Comparison of ENCODE assay signal across 9 mouse cellular contexts in genomic region chr1:40544650-40545049, GRCm38 (mm10). TPM values are rescaled to one million over a fixed set of nuclear protein-coding genes. Genes with fewer than 3 reads are reported as not detected.
A peak's percentile ranks its signal among the peaks of the same experiment; 100 is the strongest.
DNase-seq lines count a peak whose midpoint lies in the region; ATAC-seq and TF ChIP-seq lines count a peak whose summit lies in the region.
"Had no signal": no experiment of that assay in that cellular context is flagged by ENCODE, and none has a peak within 500 bp of the region (broad histone marks: within the 10 kb centered on the region; RNA-seq: fewer than 3 reads in every experiment).

No protein-coding gene starts in this region.

- no peaks in the 10 kb centered on the region for H3K27me3 ChIP-seq in spleen, adult 2 months (ENCODE audit: control insufficient read depth, insufficient read depth, low read length)
- no peaks in the 10 kb centered on the region for H3K27me3 ChIP-seq in hindbrain, embryonic 16.5 days (replicated peaks; ENCODE audit: control insufficient read depth, insufficient read depth, low read length)
- no peaks in the 10 kb centered on the region for H3K27me3 ChIP-seq in limb, embryonic 10.5 days (ENCODE audit: low read depth, poor library complexity, severe bottlenecking)
- H3K27me3 ChIP-seq: heart, embryonic 15.5 days had no signal

- H3K27ac ChIP-seq in spleen, adult 2 months (ENCODE audit: insufficient read depth, low read length), result no peak overlapping the region
- H3K27ac ChIP-seq in hindbrain, embryonic 16.5 days (ENCODE audit: low read depth, low read length), result no peak overlapping the region
- H3K27ac ChIP-seq in limb, embryonic 10.5 days, result no peak overlapping the region
- H3K27ac ChIP-seq: heart, embryonic 15.5 days had no signal

- H3K4me3 ChIP-seq in spleen, adult 2 months (ENCODE audit: extremely low read depth, insufficient read depth, insufficient read length), result no peak overlapping the region
- no peak overlapping the region for H3K4me3 ChIP-seq in hindbrain, embryonic 16.5 days (ENCODE audit: low read length)
- no peak overlapping the region for H3K4me3 ChIP-seq in limb, embryonic 10.5 days
- H3K4me3 ChIP-seq: heart, embryonic 15.5 days had no signal

- no peaks in the 10 kb centered on the region for H3K4me1 ChIP-seq in spleen, adult 2 months (ENCODE audit: control insufficient read depth, insufficient read depth, insufficient read length)
- H3K4me1 ChIP-seq in hindbrain, embryonic 16.5 days (ENCODE audit: control insufficient read depth, insufficient read depth, low read depth, low read length), result peaks cover 5% of the 10 kb centered on the region; the same call in 1 of the 2 replicates
- no peaks in the 10 kb centered on the region for H3K4me1 ChIP-seq in limb, embryonic 10.5 days
- H3K4me1 ChIP-seq: heart, embryonic 15.5 days had no signal

- no peak overlapping the region for H3K9ac ChIP-seq in hindbrain, embryonic 16.5 days (ENCODE audit: low read depth, low read length)
- H3K9ac ChIP-seq: heart, embryonic 15.5 days had no signal

- no peaks in the 10 kb centered on the region for H3K36me3 ChIP-seq in spleen, adult 2 months (ENCODE audit: control insufficient read depth, insufficient read depth, low read length)
- no peaks in the 10 kb centered on the region for H3K36me3 ChIP-seq in hindbrain, embryonic 16.5 days (ENCODE audit: control insufficient read depth, insufficient read depth, low read length)
- no peaks in the 10 kb centered on the region for H3K36me3 ChIP-seq in limb, embryonic 10.5 days
- H3K36me3 ChIP-seq: heart, embryonic 15.5 days had no signal

- peak; percentile 17; the same call in 1 of the 2 replicates for TF ChIP-seq CTCF in spleen, adult 2 months (IDR thresholded peaks at IDR 0.05; ENCODE audit: extremely low read depth, insufficient read depth, insufficient read length, insufficient replicate concordance)

- ATAC-seq in hindbrain, embryonic 16.5 days, result 0 out of 2 replicates have a peak, but pooled peaks have one; percentile 27
- no peak; the same call in 1 of the 2 replicates for ATAC-seq in megakaryocyte-erythroid progenitor cell, adult 5-6 weeks (replicated peaks; ENCODE audit: low FRiP score, low TSS enrichment, poor library complexity, severe bottlenecking)

- 1% methylated on average over 2 of the region's 2 CpGs for WGBS in spleen, adult 2 months
- WGBS in hindbrain, embryonic 16.5 days, result 0% methylated on average over 2 of the region's 2 CpGs
- 0% methylated on average over 2 of the region's 2 CpGs for WGBS in limb, embryonic 10.5 days

- TF ChIP-seq POLR2A in spleen, adult 2 months (IDR thresholded peaks at IDR 0.05; ENCODE audit: low read depth, low read length), result no peak

- DNase-seq in spleen, adult 2 months (ENCODE audit: low read depth in 1 of 2, low spot score in 2 of 2), result peak; percentile 19 to 31
- DNase-seq in spleen, adult 12 weeks (ENCODE audit: low spot score), result no peak
- DNase-seq in adipocyte (ENCODE audit: low spot score), result peak; percentile 81
- peak; percentile 83 for DNase-seq in embryo, embryonic 11 days
- DNase-seq in limb, embryonic 10.5 days (ENCODE audit: low spot score), result peak; percentile 62
- DNase-seq in retina, embryonic 14.5 days (ENCODE audit: low spot score), result peak; percentile 86

- H3K9me3 ChIP-seq in hindbrain, embryonic 16.5 days (ENCODE audit: control insufficient read depth, low read length), result no peaks in the 10 kb centered on the region
- H3K9me3 ChIP-seq in limb, embryonic 10.5 days (replicated peaks), result no peaks in the 10 kb centered on the region
- H3K9me3 ChIP-seq: heart, embryonic 15.5 days had no signal

- H3K4me2 ChIP-seq in hindbrain, embryonic 16.5 days (ENCODE audit: low read length), result no peak overlapping the region
- H3K4me2 ChIP-seq: heart, embryonic 15.5 days had no signal

RNA-seq across cellular contexts. Expression of gene Il18rap, which starts 29.5 kb away (rescaled TPM):
- polyA plus RNA-seq in spleen, adult 2 months (2012; rRNA removed), result 2.1 TPM in 2 replicates
- polyA plus RNA-seq in hindbrain, embryonic 16.5 days (2015; fragmentation: Nextera tagmentation; extraction: Ambion mirVana), result 0.04 and 0.08 TPM in 2 replicates
- 0.24 and 0.31 TPM in 2 replicates for polyA plus RNA-seq in limb, embryonic 10.5 days (2016; fragmentation: Nextera tagmentation; extraction: Ambion mirVana)
- total RNA-seq in megakaryocyte-erythroid progenitor cell, adult 5-6 weeks (2014; fragmentation: Nextera tagmentation), result 5.9 and 11.6 TPM in 2 replicates
- 3.4 and 10.0 TPM in 2 replicates for total RNA-seq in megakaryocyte-erythroid progenitor cell, adult 5-6 weeks (2017)

RNA-seq across cellular contexts. Expression of gene Slc9a4, which starts 35.2 kb away (rescaled TPM):
- polyA plus RNA-seq in spleen, adult 2 months (2012; rRNA removed), result 0.02 and 0.05 TPM in 2 replicates
- polyA plus RNA-seq in hindbrain, embryonic 16.5 days (2015; fragmentation: Nextera tagmentation; extraction: Ambion mirVana), result 0.24 TPM in 1 of 2 replicates, not detected in the other
- polyA plus RNA-seq in limb, embryonic 10.5 days (2016; fragmentation: Nextera tagmentation; extraction: Ambion mirVana), result not detected in 2 replicates
- total RNA-seq in megakaryocyte-erythroid progenitor cell, adult 5-6 weeks (2014; fragmentation: Nextera tagmentation), result not detected in 2 replicates
- total RNA-seq in megakaryocyte-erythroid progenitor cell, adult 5-6 weeks (2017), result not detected in 2 replicates
- polyA plus RNA-seq: heart, embryonic 15.5 days had no signal
